Mouse (Mus musculus) adipocyte (in vitro differentiated cells): ENCODE results near the gene Cdc16.
"Not testable (repeated sequence)": the region's sequence is repeated elsewhere in the genome, so short reads cannot be mapped to it uniquely, and the experiment has no call there.

Source experiments
- DNase-seq: peaks from one replicate; pipeline ENCODE4 v3.0.0-alpha.2; 2016; ENCODE audit warnings: low spot score

The Cdc16 gene

DNA sequence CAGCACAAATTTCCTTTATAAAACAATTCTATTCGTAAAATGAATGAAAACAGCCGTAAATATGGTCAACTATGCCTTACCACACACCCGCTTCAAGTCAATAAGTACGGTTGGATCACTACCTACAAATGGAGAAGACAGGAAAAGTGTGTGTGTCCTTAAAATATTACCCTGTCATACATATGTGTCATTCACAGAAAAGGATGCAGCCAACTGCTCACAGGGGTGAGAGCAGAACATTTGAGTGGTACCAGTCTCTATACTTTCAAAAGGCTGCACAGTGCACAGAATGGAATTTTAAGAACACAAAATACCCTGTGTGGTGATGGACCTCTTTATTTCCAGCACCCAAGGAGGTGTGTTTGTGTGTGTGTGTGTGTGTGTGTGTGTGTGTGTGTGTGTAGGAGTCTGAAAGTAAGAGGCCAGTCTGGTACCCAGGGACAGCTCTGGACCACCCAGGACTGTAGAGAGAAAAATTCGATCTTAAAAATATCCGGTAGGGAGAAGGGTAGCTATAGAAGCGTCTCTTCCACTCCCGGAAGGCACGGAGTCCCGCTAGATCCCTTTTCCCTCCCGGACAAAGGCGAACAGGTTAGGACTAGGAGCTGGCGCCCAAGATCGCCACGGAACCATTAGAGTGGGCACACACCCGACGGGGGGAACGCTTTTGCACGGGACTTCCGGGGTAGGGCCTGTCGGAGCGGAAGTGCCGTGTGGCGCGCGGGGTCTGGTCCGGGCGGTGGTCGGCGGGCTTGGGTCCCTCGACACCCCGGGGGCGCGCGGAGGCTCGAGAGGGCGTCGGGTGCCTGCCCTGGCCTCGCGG lies at the start of gene Cdc16:
Gene Cdc16 (plus strand): TSS at position 695 of the 823 bp plus-strand sequence.
- DNase-seq, result peak; percentile 86

DNA sequence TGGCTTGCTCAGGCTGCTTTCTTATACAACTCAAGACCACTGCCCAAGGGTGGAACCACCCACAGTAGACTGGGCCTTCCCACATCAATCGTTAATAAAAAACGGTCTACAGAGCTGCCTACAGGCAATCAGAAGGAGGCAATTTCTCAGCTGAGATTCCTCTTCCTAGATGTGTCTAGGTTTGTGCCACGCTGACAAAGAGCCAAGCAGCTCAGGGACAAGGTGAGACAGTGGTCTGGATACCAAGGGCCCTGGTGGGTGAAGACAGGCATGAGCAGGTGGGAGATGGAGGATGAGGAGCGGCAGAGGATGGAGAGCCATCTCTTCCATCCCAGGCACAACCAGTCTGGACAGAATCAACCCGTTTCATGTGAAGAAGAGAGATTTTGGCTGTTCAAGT lies 49.0 kb upstream of the Cdc16 start:
- no peak for DNase-seq

DNA sequence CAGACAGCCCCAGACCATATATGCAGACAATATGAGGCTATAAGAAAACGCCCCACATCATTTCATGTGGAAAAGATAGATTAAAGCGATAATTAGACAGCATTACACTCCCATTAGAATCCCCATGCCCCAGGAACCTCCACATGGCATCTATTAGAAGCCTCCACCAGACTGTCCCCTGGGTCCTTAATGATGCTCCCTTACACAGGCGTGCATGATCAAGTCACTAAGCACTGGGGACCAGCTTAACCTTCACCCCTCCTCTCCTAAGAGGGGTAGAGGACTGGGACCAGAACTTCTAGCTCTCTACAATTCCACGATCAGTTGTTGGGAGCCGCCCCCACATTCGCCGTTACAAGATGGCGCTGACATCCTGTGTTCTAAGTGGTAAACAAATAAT lies 38.5 kb upstream of the Cdc16 start:
- DNase-seq, result no peak

DNA sequence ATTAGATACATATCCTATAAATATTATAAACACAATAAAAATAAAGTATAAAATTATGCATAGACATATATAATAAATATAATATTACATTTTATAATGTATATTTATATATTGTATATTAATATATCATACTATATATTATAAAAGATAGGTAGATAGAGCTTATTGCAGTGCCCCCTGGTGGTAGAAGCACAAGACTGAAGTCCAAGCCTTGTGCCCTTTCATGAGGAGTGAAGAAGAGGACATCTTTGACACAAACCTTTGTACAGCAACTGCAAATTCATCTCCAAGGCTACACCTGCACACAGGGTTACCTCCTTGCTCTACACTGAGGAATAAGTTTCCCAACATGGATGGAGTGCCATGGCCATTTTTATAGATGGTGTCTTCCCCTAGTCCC lies 31.8 kb upstream of the Cdc16 start:
- DNase-seq, result peak; percentile 67

DNA sequence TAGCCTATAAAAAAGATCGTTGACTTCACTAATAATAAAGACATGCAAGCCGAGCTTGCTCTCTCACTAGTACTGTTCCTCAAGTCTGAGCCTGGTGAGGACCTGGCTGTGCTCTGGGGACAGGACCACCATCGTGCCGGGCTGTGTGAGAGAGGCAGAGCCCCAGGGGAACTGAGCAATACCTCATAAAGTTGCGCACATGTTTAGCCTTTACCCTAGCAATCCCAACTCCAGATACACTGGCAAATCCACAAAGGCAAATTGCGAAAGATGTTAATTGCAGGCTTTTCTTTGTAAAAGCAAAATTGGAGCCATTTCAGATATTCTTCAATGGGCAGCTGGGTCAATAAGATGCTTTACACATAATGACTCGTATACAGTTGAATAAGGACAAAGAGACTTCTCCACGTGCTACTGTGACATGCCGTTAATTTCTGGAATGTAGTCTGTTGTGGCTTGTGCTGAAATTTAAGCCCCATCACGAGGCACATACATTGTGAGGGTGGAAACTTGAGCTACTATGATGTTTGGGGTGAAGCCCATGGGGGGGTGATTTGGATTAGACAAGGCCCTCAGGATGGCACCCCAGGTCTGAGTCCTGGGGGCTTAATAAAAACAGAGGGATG lies 29.9 kb upstream of the Cdc16 start:
- DNase-seq, result peak; percentile 38

DNA sequence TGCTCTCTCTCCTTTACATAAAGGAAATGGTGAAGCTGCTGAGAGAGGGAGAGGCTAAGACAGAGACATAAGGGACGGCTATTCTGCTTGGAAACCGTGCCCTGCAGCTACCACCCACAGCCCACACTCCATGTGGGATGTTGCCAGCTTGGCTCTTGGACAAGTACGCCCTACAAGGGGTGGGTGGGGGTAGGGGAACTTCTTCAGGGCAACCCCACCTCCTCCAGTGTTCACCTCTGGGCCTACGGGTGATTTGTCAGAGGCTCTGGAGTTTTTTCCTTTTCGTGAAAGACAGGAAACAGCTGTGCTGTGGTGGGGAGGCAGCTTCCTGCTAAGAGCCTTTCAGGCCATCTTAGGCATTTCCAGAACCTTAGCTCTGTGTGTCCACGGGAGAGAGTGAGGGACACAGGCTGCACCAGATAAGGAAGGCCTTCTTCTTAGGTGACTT lies 17.1 kb upstream of the Cdc16 start:
- DNase-seq, result no peak

DNA sequence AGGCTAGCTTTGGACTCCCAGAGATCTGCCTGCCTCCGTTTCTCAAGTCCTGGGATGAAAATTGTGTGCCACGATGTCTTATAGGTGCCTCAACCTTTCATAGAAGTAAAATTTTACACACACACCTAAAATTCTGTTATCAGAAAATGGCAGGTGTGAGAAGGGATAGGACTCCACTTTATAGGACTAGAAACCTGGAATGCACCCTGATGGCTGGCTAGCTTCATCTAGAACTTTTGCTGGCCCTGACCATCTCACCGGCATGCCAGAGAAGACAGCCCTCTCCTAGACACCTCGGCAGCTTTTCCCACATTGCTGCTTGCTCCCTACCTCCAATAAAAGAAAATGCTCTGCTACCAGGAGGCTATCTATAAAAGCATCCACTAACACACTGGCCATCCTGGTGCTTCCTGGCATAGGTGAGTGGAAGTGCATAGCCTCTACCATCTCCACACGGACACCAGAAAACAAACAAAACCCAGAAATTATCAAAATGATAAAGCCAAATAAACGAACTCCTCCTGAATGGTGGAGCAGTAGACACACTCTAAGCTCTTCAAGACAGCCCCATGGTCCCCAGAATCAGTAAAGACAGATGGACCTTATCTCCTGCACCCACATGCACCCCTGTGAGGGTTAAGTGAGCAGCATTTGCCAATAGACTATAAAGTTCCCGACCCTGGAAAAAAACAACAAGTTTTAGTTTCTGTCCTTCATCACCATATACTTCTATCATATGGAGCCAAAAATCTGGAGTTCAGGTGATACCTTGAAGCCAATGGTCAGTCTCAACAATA lies 16.5 kb upstream of the Cdc16 start:
- no peak for DNase-seq

DNA sequence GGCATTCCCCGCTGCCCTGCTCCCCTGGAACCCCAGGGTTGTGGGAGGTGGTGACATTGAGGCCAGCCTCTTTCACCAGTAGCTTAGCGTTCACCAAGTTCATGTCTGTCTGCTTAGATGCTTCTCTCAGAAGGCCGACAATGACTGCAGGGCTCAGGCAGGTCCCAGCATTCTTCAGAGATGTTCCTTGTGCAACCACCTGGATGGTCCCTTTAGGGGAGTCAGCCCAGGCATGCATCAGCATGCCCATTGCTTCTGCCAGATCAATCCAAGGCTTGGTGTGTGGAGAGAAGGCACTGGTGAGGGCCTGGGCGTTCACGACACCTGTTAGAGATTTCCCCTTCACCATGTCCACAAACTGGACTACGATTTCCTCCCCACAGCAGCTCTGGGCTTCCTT lies 11.3 kb upstream of the Cdc16 start:
- not testable (repeated sequence) for DNase-seq

DNA sequence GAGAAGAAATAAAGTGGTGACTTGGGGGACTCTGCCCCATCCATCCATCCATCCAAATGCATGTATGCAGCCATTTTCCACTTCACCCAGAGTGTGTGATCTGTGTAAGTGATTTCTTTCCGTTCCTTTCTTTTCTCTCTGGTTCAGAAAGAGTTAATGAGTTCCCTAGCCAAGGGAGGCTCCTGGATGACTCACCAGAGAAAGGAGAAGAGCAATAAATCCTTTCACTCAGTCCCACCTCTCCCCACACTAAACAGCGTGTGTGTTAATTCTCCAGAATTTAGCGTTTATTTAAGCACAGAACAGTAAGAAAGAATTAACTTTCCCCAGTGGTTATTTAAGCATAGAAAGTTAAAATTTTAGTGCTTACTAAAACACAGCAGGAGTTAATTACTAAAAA lies 9.8 kb upstream of the Cdc16 start:
- DNase-seq, result no peak

DNA sequence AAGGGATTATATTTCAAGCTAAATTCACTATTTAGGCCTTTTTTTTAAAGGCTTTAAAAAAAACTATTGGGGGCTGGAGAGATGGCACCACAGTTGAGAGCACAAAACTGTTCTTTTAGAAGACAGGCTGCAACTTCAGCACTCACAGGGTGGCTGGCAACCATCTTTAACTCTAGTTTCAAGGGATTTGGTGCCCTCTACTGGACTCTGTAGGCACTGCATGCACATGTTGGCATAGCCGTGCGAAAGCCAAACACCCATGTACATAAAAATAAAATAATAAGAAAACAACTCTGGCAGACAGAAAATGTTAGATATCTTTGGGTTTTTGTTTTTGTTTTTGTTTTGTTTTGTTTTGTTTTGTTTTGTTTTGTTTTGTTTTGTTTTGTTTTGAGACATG lies 3.8 kb upstream of the Cdc16 start:
- DNase-seq, result peak; percentile 86

DNA sequence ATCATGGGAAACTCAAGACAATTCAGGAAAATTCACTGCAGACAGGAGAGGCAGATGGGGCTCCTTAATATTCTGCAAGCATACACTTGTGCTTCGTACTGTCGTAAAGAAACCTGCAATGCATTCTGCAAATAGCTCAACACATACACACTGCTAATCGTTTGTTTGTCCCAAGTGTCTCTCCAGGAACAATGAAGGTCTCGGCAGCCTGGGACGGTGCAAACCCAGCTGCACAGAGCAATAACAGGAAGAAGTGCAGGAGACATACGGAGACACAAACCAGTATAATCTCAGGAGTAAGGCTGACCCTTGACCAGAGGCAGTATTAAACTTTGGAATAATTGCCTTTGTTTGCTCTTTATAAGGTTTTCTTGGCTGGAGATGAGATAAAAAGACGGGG lies 996 bp upstream of the Cdc16 start:
- no peak for DNase-seq

DNA sequence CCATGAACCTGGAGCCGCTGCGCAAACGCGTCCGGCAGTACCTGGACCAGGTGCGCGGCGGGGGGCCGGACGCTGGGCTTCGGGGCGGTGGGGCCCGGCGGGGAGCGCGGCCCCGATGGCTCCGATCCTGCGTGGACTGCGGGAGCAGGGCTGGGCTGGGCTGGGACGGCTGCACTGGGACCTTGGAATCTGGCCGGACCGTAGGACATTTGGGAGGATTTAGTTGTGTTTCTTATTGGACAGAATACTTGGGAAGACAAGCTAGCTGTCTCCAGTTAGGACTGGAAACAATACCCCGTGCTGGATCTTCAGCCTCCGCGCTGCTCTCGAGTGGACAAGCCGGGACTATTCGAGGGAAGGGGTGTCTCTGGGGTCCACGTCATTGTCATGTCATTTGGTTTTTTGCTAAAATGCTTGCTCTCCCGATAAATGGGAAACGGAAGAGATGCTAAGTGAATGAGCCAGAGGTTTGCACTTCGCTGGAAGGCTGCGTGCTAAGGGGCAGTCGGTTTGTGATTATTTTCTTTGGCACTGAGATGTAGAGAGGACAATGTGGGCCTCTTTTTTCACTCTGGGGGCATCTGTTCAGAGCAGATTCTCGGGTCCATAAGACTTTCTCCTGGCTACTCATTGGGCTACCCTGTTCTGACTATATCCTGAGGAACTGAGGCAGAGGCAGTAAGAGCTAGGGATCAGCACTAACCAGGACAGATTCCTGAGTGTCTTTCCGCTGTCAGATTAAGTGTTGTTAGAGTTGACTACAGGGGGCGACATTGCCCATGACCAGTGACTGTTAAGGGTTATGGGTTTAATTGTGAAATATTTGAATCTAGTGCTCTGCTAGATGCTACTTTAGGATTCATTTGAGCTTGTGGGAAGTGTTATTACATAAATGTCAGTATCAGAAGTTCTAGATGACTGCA lies 590 bp downstream of the Cdc16 start:
- peak; percentile 84 for DNase-seq

DNA sequence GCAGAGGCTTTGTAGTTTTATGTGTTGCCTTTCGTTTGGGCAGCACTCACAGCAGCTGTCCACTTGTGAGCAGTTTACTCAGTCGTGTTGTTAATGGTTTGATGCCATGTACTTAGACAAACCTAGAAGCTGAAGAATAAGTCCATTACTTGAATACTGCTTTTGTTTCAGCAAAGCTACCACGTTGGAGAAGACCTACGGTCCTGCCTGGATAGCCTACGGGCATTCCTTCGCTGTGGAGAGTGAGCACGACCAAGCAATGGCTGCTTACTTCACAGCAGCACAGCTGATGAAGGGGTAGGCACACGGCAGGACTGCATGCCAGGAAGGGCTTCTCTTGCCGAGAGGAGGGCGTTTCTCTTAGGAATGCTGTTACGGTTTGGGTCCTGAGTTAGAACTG lies 11.7 kb downstream of the Cdc16 start:
- no peak for DNase-seq

DNA sequence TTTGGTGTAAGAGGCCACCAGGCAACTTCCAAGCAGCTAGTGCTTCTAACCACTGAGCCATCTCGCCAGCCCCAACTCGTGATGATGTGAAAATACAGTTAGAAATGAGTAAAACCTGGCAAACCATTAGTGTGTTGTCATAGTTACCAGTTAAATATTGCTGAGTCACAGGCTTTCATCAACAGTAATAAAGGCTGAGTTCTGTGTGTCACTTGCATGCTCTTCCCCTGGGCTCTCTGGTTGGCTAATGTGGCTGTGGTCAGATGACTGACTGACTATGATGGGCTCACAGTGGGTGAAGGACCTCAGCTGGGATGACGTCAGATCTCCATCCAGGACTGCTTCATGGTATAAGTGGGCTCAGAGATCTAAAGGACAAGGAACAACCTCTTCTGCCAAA lies 23.1 kb downstream of the Cdc16 start:
- DNase-seq, result peak; percentile 19

DNA sequence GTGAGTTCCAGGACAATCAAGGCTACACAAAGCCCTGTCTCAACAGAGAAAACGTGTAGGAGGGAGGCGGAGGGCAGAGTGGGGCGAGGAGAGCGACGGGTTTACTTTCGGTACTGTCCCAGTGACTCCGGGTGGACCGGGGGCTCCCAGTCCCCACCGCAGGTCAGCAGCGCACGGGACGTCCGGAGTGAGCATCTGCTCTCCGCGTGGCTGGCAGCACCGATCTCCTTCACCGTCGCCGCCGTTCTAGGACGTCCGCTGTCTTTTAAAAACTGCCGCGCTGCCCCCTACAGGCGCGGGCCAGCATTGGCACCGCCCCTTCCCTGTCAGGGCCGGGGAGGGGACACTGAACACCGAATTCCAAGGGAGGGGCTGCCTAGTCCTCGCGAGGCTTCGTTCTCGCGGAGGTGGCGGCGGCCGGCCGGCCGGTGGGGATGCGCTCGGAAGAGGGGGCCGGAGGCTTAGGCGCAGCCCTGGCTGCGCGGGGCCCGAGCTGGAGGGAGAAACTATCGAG lies 27.8 kb downstream of the Cdc16 start, which contains the start of gene Upf3a:
Gene Upf3a (plus strand): TSS at position 366 of the 514 bp plus-strand sequence.
- peak; percentile 95 for DNase-seq

DNA sequence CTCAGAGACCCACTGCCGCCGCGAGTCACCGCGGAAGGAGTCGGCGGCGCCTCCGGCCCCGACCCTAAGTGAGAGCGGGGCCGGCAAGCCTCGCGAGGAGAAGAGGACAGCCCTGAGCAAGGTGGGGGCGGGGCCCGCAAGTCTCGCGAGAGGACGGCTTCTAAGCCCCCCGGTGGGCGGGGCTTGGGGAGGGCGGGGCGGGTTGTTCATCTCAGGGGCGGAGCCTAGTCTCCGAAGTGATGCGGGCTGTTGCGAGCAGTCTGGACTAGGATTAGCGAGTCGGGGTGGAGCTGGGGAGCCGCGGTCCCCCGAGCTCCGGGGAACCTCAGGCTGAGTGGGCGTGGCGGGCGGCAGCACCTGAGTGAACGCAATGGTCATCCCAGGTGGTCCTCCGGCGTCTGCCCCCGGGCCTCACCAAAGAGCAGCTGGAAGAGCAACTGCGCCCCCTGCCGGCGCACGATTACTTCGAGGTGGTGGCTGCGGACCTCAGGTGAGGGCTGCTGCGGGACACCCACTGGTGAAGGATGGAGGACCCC lies 28.4 kb downstream of the Cdc16 start:
- DNase-seq, result peak; percentile 98

DNA sequence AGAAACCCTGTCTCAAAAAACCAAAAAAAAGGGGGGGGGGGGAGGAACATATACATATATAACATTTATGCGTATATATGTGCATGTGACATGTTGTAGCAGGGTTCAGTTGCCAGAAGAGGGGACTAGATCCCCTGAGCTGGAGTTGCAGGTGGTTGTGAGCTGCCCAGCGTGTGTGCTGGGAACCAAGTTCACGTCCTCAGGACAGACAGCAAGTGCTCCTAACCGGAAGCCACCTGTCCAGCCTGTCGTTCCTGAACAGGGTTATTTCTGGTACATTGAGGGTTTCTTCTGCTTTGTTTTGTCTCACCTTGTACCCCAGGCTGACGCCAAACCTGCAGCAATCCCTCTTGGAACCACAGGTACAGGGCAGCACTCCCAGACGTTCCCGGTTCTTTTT lies 32.1 kb downstream of the Cdc16 start:
- DNase-seq, result no peak

DNA sequence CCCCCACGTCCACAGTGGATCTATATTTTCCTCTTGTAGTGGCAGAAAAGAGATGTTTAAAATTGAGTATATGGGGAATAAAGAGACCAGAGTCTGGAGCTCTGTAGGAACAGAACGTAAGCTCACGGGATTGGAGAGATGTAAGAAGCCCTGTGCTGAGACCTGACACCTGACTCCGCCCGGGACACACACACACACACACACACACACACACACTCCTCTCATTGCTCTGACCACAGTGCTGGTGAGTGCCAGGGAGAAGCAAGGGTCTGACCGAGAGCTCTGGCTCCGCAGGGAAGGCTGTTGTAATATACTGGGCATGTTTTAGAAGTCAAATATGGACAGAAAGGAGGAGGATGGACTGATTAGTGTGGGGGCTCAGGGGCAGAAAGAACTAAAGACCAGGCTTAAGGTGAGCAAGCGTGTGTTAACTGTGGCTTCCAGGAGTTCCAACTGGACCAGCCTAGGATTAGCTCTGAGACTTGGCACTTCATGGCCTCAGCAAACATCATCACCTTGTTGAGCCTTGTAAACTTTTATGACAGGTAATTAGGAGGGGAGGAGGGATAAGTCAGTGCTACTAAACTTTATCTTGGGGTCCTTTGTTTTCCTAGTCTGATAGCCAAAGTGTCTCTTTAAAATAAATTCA lies 35.7 kb downstream of the Cdc16 start:
- no peak for DNase-seq

DNA sequence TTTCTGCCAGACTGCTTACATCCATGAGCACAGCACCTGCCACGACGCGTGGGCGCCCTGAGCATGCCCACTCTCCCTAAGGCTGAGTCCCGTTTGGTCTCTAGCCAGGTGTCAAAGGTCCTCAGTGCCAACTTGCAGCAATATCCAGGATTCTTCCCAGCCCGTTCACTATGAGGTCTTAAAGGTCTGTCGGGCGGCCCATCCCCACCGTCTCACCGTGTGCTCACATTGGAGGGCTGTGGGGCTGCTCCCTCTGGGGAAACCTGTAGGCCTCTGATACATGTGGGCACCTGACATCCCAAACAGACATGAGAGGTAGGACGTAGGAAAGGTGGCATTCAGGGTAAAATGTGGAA lies 36.2 kb downstream of the Cdc16 start:
- DNase-seq, result no peak

DNA sequence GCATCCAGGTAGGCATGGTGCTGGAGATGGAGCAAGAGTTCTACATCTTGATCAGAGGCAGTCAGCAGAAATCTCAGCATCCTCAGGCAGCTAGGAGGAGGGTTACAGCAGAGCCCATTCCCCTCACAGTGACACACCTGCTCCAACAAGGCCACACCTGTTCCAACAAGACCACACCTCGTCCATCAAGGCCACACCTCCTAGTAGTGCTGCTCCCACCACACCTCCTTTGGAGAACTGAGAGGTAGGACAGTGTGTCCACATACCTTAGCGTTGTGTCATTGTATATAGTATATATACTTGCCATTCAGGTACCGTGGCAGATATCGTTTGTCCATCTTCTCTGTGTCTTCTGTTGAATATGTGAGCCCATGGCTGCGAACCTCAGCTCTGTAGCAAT lies 40.2 kb downstream of the Cdc16 start:
- DNase-seq, result no peak

DNA sequence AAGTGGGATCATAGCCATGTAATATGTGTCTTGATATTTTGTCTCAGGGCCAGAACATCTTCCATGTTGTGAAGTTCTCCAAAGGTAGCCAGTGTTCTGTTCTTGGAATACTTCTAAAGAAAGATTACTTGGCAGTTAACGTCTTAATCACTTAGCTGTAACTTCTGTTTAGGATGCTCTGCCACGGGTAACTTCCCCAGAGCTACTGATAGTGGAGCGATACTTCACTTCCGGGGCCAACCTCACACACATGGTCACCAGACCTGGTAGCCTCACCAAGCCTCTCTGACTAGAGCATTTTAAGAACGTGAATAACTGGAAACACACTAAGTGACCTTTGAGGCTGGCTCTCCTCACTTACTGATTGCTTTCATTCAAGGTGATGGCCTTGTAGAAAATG lies 42.1 kb downstream of the Cdc16 start:
- DNase-seq, result no peak
